Mouse (Mus musculus) liver, postnatal 0 days (tissue): ENCODE results near the gene Plxdc2.

Source experiments
- CTCF ChIP-seq: sonication (generic); IDR thresholded peaks from 2 replicates; pipeline ENCODE4 v1.5.1; 2016; ENCODE audit warnings: antibody characterized with exemption, low read depth
- EP300 ChIP-seq: IDR thresholded peaks from 2 replicates; pipeline ENCODE4 v1.6.1; 2016; ENCODE audit warnings: antibody characterized with exemption, low read depth, mild to moderate bottlenecking

DNA sequence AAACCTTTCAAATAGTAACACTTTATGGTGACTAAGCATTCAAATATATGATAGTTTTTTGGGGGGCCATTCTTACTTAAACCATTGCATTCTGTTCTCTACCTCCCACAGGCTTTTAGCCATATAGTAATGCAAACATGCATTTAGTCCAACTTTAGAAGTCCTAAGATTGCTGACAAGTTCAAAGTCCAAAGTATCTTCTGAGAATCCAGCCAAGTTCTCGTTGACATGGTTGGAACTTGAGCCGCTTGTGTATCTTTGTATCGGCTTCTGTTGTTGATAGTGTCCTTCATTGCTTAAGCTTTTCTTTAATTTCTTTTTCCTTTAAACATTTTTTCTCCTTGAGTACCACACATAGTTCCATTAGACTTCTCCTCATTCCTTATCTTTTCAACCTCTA is 286.0 kb downstream of the Plxdc2 start:
- TF ChIP-seq CTCF (no peak), EP300 (no peak)
